Mouse (Mus musculus) G1E (cell line): ENCODE measurements around the gene Ahsa1.

Experiments
- CTCF ChIP-seq: IDR thresholded peaks from 2 replicates; pipeline ENCODE4 v1.5.1; 2012; ENCODE audit warnings: low read depth, low read length, inconsistent platforms, mixed read lengths
- GATA1 ChIP-seq: IDR thresholded peaks from 2 replicates; pipeline ENCODE4 v1.6.1; 2012; ENCODE audit warnings: borderline replicate concordance, low read length, inconsistent platforms, mixed read lengths
- GATA2 ChIP-seq: IDR thresholded peaks from 2 replicates; pipeline ENCODE4 v1.6.1; 2012; ENCODE audit warnings: low read depth, low read length, inconsistent platforms, borderline replicate concordance
- POLR2AphosphoS5 ChIP-seq: IDR thresholded peaks from 2 replicates; pipeline ENCODE4 v1.6.1; 2012; ENCODE audit warnings: low read depth, low read length, inconsistent platforms; ENCODE audit not compliant: insufficient replicate concordance

DNA sequence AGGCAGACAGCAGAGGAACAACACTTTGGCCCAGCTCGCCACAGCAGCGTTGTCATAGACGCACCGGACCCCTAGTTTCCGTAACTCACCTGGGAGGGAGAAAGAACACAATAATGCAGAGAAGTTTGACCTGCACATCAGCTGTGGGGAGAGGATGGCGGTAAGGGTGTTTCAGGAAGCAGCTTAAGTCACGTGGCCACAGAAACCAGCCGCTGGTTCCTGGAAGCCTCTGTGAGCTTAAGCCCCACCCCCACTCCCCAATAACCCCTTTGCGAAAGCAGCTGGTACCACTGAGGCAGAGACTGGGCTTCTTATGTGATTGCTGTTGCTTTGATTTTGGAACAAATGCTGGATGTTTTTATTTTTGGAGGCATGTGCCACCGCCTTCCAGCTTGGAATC, 41.3 kb upstream of the Ahsa1 start:
- TF ChIP-seq CTCF (no peak), GATA1 (no peak), POLR2AphosphoS5 (no peak), GATA2 (no peak)
